Mouse (Mus musculus): ENCODE measurements around the gene Shisa8.

- TF ChIP-seq POLR2A (IDR thresholded peaks at IDR 0.05; ENCODE audit: low read depth, low read length), result no peak
- TF ChIP-seq CTCF (IDR thresholded peaks at IDR 0.05; ENCODE audit: borderline replicate concordance, insufficient read depth, low read length), result no peak
Measured at GRCm38 (mm10) chr15:82159471-82159870, 53.1 kb downstream of the Shisa8 start.
